Mouse (Mus musculus) testis, postnatal 14 days (tissue): ENCODE results near the gene Zfp334.

Experiments
- DNase-seq: peaks from one replicate; pipeline ENCODE4 v3.0.0; 2021; ENCODE audit warnings: low spot score

Zfp334 gene

DNA sequence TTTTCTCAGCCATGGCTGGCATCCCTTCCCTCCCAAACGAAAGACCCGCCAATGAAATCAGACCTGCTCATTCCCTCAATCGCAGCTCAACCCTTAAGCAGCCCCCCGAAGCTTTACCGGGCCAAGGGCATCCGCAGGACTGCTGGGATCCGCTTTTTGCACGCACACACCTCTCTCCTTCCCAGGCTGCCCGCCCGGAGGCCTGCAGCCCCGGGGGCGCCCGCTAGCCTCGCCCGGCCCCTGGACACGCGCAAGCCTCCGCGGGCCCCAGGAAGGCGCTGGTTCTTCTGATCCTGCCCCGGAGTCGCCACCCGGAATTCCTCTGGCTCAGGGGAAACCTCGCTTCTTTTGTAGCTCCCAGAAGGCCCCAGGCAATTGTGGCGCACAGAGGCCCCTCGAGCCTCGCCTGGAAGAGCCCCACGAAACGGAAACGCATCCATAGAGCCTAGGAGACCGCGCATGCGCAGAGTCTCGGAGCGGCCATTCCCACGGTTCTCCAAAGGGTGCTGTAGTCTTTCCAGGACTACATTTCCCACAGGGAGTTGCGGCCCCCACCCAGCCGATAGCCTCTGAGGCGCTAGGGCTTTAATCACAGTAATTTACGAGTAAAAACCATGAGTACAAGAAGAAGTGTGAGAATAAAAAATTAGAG lies at the start of gene Zfp334:
Gene Zfp334 (minus strand): TSS at position 416 of the 652 bp plus-strand sequence.
- DNase-seq = peak; percentile 96

DNA sequence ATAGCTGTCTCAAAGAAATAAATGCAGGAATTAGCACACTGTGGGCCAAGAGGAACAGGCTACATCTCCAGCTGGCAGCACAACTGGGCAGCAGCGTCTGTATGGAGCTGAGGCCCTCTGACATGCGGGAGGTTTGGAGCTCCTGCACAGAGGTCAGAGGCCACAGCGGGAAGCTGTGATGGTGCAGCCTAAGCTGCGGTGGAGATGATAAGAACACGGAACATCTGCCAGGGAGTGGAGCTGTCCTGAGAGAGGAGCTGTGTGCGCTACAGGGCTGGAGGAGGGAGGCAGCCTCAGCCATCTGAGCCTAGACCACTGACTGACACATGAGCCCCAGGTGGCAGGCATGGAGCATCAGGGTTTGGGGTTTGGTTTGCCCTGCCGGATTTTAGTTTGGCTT lies 40.6 kb upstream of the Zfp334 start:
- no peak for DNase-seq

DNA sequence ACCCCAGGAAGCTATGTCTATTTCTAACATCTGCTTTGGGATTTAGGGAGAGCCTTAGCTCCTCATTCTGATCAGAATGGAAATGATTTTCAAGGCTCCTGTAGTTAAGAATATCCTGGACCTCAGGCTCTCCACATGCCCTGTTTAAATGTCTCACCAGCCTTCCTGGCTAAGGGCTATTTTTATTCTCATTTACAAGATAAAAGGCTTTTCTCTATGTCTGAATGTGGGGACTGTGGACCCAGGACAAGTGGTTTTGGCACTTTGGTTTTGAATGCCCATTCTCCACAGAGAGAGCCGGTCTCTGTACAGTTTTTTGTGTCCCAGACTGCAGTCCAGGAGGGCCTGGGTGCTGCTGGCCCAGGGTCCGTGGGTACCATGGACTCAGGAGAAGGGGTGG lies 32.1 kb upstream of the Zfp334 start:
- DNase-seq = no peak

DNA sequence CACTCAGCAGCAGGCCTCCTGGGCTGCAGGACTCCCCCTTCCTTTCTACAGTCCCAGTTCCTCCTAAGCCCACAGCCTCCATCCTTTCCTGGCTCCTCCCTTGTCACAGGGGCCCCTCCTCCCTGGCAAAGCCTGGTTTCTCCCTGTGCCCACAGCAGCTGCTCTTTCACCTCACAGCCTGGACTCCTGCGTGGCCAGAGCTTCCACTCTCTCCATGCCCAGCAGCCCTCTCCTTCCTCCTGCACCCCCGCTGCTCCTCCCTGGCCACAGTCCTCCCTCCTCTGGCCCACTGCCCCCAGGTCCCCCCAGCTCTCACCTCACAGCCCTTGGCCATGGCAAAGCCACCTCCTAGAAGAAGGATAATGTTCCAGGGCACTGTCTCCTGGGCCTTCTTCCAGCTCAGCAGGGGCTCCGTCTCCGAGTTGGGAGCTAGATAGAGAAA lies 31.6 kb upstream of the Zfp334 start:
- DNase-seq = no peak

DNA sequence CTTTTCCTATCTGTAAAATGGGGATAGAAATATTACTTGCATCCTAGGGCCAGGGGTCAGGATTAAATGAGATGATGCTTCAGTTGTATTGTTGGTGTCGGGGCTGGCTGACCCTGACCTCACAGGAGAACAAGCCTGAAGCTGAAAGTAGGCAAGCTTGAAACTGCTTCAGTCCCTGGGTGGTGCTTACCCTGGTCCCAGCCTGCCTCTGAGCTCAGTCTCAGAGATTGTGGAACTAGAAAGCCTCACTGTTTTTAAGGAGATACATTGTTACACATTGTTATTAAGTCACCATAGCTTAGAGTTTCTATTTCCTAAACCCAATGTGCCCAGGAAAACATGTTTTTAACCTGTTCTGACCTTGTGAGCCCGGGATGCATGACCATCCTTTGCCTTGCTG lies 30.5 kb upstream of the Zfp334 start:
- peak; percentile 57 for DNase-seq

DNA sequence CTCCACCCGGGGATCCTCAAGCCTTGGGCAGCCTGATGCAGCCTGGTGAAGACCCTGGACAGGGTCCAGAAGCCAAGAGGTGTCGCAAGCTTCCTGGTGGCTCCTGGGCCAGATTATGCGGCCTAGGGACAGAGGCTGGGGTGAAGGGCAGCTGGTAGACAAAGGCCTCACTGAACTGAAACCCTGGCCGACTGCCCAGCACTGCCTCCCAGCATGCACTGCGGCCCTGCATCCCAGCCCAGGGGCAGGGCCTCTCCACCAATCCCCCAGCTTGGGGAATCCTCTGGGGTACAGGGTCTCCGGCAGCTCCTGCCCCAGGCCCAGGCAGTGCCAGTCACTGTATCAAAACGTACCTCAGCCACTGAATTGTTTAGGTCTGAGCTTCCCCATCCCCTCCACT lies 29.2 kb upstream of the Zfp334 start:
- peak; percentile 74 for DNase-seq

DNA sequence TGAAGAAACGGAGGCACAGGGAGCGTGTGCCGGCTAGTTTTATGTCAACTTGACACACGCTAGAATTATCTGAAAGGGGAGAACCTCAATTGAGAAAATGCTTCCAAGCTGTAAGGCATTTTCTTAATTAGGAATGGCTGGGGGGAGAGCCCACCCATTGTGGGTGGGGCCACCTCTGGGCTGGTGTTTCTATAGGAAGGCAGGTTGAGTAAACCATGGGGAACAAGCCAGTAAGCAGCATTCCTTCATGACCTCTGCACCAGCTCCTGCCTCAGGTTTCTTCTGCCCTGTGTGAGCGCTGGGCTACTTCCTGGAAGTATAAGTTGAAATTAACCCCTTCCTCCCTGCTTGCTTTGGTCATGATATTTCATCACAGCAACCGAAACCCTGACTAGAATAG lies 27.7 kb upstream of the Zfp334 start:
- no peak for DNase-seq

DNA sequence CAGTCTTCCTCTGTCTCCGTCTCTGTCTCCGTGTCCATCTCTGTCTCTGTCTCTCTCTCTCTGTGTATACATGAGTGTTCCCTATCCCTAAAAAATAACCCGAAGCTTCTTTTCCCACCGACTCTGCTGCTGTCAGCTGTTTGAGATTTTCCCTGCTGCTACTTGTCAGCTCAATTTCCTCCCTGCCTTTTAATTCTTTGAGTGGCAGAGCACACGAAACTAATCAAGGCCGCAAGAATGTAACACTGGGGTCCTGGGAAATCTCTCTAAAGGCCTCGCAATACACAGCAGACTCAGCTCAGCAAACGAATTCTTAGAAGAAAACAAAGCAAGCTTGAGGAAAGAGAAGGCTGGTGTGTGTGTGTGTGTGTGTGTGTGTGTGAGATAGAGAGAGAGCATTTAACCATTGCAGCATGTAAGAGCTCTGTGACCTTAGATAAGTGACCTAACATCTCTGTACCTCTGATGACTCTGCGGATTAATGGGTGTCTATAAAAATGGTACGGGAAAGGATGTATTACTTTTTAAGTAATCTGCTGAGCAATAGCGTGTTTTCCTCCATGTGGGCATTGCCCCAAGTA lies 27.2 kb upstream of the Zfp334 start:
- no peak for DNase-seq

DNA sequence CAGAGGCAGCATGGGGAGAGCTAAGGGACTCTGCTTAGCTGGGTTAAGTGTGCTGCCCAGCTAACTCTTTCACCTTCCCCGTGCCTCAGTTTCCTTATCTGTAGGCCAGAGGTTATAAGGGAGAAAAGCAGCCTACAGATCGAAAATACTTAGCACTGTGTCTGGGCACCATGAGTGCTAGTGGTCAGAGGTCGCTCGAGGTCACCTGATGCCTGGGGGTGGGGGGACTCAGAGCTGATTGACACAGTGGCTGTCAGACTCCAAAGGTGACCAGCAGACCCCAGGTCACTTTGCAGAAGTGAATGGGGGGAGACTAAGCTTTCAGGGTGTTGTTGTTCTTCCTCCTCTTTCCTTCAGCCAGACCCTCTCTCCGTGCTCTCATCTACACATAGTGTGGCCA lies 26.3 kb upstream of the Zfp334 start:
- no peak for DNase-seq

DNA sequence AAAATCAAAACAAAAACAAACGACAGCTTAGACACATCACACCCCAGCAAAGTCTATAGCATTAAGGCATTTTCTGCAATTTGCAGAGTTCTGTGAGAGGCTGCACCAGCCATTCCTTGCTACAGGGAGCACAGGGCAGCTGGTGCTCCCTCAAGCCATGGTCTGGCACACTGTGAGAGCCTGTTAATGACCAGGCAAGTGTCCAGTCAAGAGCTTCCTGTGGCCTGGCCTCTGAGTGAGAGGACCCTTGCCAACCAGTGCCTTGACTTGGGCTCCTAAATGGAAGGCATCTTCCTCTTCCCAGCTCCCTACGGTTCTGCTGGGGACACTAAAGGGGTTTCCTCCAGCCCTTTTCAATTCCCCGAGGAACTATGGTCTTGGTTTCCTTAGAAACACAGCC lies 25.8 kb upstream of the Zfp334 start:
- no peak for DNase-seq

DNA sequence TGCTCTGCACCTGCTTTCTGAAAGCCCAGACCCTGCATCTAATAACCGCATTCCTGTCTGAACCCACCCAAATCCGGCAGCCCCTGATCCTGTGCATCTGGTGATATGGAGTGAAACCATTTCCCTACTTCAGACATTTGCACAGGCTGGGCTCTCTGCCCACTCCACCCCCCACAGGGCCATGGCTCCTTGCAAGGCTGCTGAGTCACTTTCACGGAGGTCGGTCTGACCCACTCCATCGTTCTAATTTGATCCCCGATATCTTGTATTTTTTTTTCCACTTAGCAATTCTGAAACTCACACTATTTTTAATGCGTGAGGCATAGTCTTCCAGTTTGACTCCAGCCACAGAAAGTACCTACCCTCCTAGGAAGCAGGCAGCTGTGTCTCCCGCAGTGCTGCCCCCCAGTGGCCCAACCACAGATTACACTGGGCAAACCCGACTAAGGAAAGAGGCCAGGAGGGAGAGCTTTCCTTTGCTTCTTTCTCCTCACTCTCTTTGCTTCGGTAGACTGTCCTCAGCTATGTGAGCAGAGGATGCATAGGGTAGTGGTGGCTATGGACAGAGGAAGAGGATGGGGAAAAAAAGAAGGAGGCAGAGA lies 19.7 kb upstream of the Zfp334 start:
- peak; percentile 55 for DNase-seq

DNA sequence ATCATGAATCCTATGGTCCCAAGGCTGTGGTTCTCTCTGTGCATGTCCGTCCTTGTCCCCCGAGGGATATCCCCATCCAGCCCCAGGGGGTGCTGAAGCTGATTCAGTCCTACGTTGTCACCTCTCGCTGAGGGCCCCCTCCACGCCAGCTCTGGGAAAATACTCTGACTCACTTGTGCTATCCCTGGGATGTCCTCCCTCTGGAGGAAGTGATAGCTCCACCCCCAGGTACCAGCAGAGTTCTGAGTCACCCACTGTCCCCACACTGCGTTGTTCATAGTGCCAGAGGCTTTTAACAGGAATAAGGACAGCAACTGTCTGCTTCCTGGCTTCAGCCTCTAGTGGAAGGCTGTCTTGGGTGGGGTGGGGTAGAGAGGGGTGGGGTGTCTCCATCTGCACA lies 17.3 kb upstream of the Zfp334 start:
- DNase-seq = no peak

DNA sequence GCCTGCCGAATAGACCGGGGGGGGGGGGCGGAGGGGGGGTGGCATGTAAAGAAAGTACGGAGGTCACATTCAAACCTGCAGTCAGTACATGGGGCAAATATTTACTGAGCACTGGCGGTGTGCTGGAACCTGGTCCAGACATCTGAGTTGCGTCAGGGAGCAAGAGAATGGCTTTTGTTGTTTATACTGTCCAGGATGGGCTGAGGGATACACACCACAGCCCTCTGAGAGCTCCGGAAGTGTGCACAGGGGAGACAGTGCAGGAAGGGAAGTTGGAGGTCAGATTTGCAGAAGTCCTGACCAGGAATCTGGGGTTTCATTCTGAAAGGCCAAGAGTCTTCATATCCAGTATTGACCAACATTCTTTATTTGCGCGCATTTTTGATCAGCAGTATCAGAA lies 16.9 kb upstream of the Zfp334 start:
- no peak for DNase-seq

DNA sequence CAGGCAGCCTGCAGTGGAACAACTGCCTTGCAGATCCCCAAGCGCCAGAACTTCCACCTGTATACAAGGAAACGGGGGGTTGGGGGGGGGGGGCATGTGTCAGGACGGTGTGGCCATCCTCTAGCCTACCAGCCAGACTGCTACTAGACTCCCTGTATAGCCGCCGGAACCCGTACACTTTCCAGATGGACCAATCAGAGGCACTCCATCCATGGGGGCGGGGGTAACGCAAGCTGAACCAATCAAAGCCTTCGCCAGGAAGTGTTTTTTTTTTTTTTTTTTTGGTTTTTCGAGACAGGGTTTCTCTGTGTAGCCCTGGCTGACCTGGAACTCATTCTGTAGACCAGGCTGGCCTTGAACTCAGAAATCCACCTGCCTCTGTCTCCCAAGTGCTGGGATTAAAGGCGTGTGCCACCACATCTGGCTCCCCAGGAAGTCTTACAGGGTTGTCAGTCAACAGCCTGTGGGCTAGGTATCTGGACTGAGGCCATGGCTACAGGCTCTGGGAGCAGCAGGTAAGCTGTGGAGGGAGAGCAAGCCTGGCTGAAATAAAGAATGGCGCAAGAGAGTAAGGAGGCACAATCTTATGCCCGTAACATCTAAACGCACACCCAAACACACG lies 10.2 kb upstream of the Zfp334 start:
- DNase-seq = no peak

DNA sequence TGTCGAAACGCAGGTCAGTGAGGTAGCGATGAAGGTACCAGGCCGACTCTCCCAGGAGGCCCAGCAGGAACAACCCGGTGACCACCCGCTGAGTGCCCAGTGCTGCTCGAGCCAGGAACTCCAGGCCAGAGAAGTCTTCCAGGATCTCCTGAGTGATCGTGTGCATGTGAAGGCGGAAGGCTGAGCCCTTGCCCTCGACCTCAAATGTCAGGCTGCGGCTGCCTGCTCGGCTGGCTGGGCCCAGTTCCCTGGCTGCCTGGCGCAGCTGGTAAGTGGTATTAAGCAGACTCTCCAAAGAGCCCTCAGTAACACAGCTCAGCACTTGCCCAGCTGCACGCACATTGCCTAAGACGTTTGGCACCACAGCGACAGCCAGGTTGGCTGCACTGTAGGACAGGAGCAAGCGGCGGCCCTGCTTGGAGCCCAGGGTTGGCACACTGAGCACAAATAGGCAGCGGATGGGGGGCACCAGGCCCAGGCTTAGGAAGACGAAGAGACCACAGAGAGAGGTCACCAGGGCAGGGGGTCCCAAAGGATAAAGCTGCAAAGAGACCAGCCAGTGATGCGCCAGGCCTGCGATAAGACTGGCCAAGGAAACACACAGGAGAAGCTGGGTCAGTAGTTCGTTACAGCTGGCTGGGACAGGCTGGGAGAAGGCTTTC lies 9.6 kb upstream of the Zfp334 start:
- no peak for DNase-seq

DNA sequence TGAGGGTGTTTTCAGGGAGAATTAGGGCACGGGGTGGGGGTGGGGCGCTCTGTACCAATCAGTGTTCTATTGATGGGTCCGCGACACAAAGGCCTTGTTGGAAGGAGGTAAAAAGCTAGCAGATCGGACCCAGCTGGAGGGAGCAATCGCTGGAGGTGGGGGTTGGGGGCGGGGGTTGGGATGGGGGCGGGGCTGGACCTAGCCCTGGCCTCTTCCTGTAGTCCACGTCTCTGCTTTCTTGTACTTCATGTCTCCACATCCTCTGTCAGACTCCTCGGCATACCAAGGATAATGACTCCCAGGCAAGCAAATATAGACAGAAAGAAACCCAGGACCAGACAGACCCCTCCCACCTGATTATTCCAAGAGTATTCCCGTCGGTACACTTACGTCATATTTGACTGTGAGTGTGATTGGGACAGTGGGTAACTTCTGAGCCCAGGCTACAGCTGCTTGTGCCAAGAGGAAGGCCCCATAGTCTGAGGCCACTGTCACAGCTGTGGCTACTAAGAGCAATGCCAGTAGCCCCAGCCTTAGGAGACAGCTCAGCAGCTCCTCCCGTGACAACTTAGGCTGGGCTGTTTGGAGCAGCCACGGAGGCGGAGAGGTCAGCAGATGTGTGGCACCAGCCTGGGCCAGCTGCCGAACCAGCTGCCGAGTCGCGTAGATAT lies 8.9 kb upstream of the Zfp334 start:
- no peak for DNase-seq

DNA sequence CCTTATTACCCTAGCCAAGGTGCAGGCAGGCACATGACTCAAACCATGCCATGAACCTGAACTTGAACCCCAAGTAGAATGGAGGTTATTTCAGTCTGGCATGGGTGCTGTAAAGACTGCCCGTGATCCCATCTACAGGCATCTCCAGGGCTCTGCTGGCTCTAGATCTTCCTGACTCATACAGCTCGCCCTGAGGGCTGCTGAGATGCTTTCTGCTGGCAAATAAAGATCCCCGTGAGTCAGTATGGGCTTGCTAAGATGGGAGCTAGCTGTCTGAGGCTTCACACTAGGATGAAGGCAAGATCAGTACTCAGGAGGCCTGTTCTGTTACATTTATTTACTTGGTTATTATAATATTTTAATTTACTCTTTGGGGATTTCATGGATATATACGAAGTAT lies 4.1 kb upstream of the Zfp334 start:
- no peak for DNase-seq

DNA sequence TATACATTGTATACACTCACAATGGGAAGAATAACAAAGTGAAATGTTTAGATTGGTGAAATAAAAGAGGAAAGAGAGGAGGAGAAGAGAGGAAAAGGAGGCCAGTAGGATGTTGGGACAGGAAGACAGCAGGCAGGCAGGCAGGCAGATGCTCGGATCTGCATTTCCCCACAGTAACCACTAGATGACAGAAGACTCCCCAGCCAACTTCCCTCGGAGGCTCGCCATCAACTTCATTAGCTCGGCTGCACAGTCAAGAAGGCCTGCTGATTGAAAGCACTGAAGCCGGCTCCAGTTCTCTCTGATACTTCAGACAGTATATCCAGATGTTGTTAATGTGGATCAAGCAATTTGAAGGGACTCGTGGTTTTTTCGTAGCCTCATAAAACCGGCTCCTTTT lies 3.5 kb upstream of the Zfp334 start:
- no peak for DNase-seq

DNA sequence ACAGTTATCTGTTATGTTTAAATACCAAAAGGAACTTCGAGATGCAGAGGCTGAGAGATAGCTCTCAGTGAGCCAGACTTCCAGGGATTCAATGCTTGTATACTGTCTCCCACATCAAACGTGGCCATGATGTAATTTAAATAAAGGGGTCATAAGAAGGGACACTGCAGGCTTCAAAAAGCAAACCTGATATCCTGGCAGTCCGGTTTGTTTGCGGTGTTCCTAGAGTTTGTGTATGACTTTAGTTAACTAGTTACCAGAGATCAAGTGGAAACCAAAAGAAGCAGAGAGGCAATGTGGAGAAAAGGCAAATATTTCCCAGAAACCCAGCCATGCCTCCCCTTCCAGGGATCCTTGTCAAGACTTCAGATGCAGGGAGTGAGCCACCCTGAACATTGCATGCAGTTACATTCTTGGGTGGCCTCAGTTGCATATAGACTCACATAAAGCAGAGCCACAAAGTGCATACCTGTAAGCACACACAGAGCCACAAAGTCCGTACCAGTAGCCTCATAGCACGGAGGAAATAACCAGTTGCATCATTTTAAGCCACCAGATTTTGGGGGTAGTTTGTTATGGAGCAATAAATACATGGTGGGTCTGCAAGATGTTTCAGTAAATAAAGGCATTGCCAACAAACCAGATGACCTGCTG lies 1.4 kb upstream of the Zfp334 start:
- DNase-seq = no peak

DNA sequence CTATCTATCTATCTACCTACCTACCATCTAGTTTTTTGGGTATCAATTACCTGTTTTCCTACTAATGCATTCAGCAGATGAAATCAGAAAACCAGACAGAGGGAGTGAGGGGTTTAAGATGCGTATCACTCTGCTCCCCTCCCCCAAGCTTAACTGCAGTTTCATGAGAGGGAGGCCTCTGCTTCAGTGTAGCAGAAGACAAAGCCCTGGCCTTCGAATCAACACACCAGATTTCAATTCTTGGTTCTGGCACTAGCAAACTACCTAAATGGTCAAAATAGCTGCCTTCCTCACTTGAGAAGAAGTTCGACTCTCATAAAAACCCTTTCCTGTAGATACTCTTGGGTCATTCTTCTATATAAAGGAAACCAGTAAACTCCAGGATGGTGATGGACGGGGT lies 689 bp downstream of the Zfp334 start:
- DNase-seq = no peak

DNA sequence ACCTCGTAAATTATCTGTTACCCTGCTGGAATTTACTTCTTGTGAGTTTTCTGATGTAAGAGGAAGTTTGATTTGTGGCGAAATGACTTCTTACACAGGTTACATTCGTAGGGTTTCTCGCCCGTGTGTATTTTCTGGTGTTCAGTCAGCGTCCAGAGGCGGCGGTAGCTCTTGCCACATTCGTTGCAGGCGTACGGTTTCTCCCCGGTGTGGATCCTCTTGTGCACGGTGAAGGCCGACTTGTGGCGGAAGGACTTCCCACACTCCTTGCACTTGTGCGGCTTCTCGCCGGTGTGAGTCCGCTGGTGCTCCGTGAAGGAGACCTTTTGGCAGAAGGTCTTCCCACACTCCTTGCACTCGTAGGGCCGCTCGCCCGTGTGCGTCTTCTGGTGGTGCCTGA lies 8.0 kb downstream of the Zfp334 start:
- no peak for DNase-seq

DNA sequence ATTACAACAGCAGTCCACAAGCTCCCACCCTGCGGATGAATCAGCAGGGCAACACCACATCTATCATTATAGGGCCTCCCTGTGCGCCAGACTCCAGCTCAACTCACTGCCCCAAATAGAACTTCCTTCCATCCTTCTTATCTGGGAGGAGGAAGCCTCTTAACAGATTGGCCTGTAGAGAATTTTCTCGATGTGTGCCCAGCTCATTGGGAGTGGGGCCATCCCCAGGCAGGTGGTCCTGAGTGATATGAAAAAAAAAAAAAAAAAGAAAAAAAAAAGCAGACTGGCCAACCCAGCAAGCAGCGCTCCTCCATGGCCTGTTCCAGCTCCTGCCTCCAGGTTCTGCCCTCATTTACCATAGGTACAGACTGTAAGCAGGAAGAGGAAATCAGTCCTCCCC lies 12.1 kb downstream of the Zfp334 start:
- DNase-seq = no peak
